Comparison of ENCODE assay signal across 26 mouse cellular contexts in genomic region chr3:121437070-121437469, GRCm38 (mm10). TPM values are rescaled to one million over a fixed set of nuclear protein-coding genes. Genes with fewer than 3 reads are reported as not detected.
DNase-seq lines count a peak whose midpoint lies in the region; ATAC-seq and TF ChIP-seq lines count a peak whose summit lies in the region.
"Had no signal": no experiment of that assay in that cellular context is flagged by ENCODE, and none has a peak within 500 bp of the region (broad histone marks: within the 10 kb centered on the region; RNA-seq: fewer than 3 reads in every experiment).

No protein-coding gene starts in this region.

- TF ChIP-seq CTCF in liver, adult 2 months (IDR thresholded peaks at IDR 0.05; ENCODE audit: low read depth, low read length) = no peak

- H3K79me2 ChIP-seq in liver, adult 2 months (ENCODE audit: control insufficient read depth, insufficient read depth, low read length) = peaks cover 71% of the 10 kb centered on the region; the same call in 1 of the 2 replicates

- no peaks in the 10 kb centered on the region for H3K27me3 ChIP-seq in heart, embryonic 10.5 days (ENCODE audit: insufficient read depth, poor library complexity, severe bottlenecking)
- H3K27me3 ChIP-seq in heart, embryonic 16.5 days (ENCODE audit: control insufficient read depth, insufficient read depth, low read length) = no peaks in the 10 kb centered on the region
- H3K27me3 ChIP-seq in liver, adult 2 months (ENCODE audit: control insufficient read depth, insufficient read depth, low read length) = no peaks in the 10 kb centered on the region
- H3K27me3 ChIP-seq in midbrain, embryonic 10.5 days (ENCODE audit: low read depth, poor library complexity, severe bottlenecking) = no peaks in the 10 kb centered on the region
- H3K27me3 ChIP-seq: liver, embryonic 15.5 days; midbrain, embryonic 15.5 days; neural tube, embryonic 15.5 days; Patski had no signal

- peak overlapping the region; percentile 17; the same call in 1 of the 2 replicates for H3K9ac ChIP-seq in heart, embryonic 16.5 days (ENCODE audit: low read length)
- H3K9ac ChIP-seq in liver, adult 2 months (ENCODE audit: low read depth, low read length) = peak overlapping the region; percentile 15
- H3K9ac ChIP-seq: forebrain, postnatal 0 days; liver, embryonic 15.5 days; midbrain, embryonic 15.5 days; neural tube, embryonic 15.5 days had no signal

- peak overlapping the region; percentile 72; the same call in 1 of the 2 replicates for H3K27ac ChIP-seq in heart, embryonic 10.5 days
- peak overlapping the region; percentile 19 for H3K27ac ChIP-seq in heart, embryonic 16.5 days (ENCODE audit: low read length)
- H3K27ac ChIP-seq in liver, adult 2 months (replicated peaks; ENCODE audit: insufficient read depth, low read depth, low read length) = peak overlapping the region; percentile 79
- H3K27ac ChIP-seq in brown adipose tissue, adult 24 weeks (replicated peaks; ENCODE audit: low read depth, low read length) = peak overlapping the region; percentile 91
- no peak overlapping the region for H3K27ac ChIP-seq in midbrain, embryonic 10.5 days (replicated peaks)
- H3K27ac ChIP-seq: embryonic facial prominence, embryonic 10.5 days; liver, embryonic 15.5 days; midbrain, embryonic 15.5 days had no signal

- 69% methylated on average over 7 of the region's 7 CpGs for WGBS in heart, embryonic 10.5 days
- WGBS in heart, embryonic 16.5 days = 49% methylated on average over 7 of the region's 7 CpGs
- WGBS in liver, adult 2 months = 36% methylated on average over 7 of the region's 7 CpGs
- 91% methylated on average over 7 of the region's 7 CpGs for WGBS in midbrain, embryonic 10.5 days

- TF ChIP-seq POLR2A in liver, adult 2 months (IDR thresholded peaks at IDR 0.05; ENCODE audit: extremely low read depth, insufficient read depth, low read length) = no peak

- H3K4me1 ChIP-seq in heart, embryonic 10.5 days = peaks cover 94% of the 10 kb centered on the region
- H3K4me1 ChIP-seq in heart, embryonic 16.5 days (ENCODE audit: control insufficient read depth, insufficient read depth, low read length) = peaks cover 80% of the 10 kb centered on the region
- H3K4me1 ChIP-seq in liver, adult 2 months (ENCODE audit: control insufficient read depth, insufficient read depth, low read length) = peaks cover 63% of the 10 kb centered on the region
- peaks cover 55% of the 10 kb centered on the region for H3K4me1 ChIP-seq in brown adipose tissue, adult 24 weeks (ENCODE audit: control insufficient read depth, insufficient read depth, insufficient read length, low read length)
- peaks cover 70% of the 10 kb centered on the region for H3K4me1 ChIP-seq in midbrain, embryonic 10.5 days

- intact Hi-C loops in heart, postnatal 25 days (cut with DNase I) = no loop called here

- peaks cover 35% of the 10 kb centered on the region; the same call in 1 of the 2 replicates for H3K36me3 ChIP-seq in heart, embryonic 10.5 days
- H3K36me3 ChIP-seq in heart, embryonic 16.5 days (ENCODE audit: control insufficient read depth, insufficient read depth) = no peaks in the 10 kb centered on the region; the same call in 1 of the 2 replicates
- no peaks in the 10 kb centered on the region for H3K36me3 ChIP-seq in liver, adult 2 months (ENCODE audit: control insufficient read depth, insufficient read depth, low read length)
- peaks cover 99% of the 10 kb centered on the region for H3K36me3 ChIP-seq in midbrain, embryonic 10.5 days
- H3K36me3 ChIP-seq: G1E; midbrain, embryonic 15.5 days had no signal

- ATAC-seq in heart, embryonic 16.5 days (replicated peaks; ENCODE audit: extremely low read depth, insufficient read depth, low FRiP score) = no peak
- ATAC-seq: forebrain, postnatal 0 days; Patski had no signal

- no peak overlapping the region for H3K4me2 ChIP-seq in heart, embryonic 16.5 days (ENCODE audit: low read depth, low read length)
- H3K4me2 ChIP-seq: liver, embryonic 15.5 days; midbrain, embryonic 15.5 days had no signal

- no peak for DNase-seq in heart, embryonic 10.5 days (ENCODE audit: low spot score)
- no peak for DNase-seq in heart, postnatal 25 days (ENCODE audit: low spot score)
- no peak for DNase-seq in heart, adult 9 months (ENCODE audit: low spot score in 2 of 2)
- no peak for DNase-seq in liver, adult 2 months (ENCODE audit: extremely low read depth, low read depth, low spot score)
- no peak for DNase-seq in liver
- no peak for DNase-seq in midbrain, embryonic 10.5 days (ENCODE audit: low spot score)
- DNase-seq: cerebellum, adult 11-12 months; cerebellum, postnatal 10 days; forebrain, postnatal 0 days; gastrocnemius, postnatal 25 days; kidney, adult 11 months; kidney, postnatal 10 days; left cerebral cortex, postnatal 4 days; lung, postnatal 4 days; right cerebral cortex, adult 18-20 months; right cerebral cortex, postnatal 4 days; thymus, adult 2 months; thymus, postnatal 4 days had no signal

- H3K4me3 ChIP-seq in heart, embryonic 10.5 days = no peak overlapping the region
- H3K4me3 ChIP-seq in heart, embryonic 16.5 days (ENCODE audit: low read length) = no peak overlapping the region
- no peak overlapping the region for H3K4me3 ChIP-seq in liver, adult 2 months (ENCODE audit: insufficient read depth, low read depth, low read length)
- peak overlapping the region; percentile 4; the same call in 1 of the 2 replicates for H3K4me3 ChIP-seq in brown adipose tissue, adult 24 weeks (ENCODE audit: insufficient read depth, low read depth, low read length)
- no peak overlapping the region for H3K4me3 ChIP-seq in midbrain, embryonic 10.5 days
- H3K4me3 ChIP-seq: embryonic facial prominence, embryonic 10.5 days; liver, embryonic 15.5 days; midbrain, embryonic 15.5 days; neural tube, embryonic 15.5 days had no signal

- no peaks in the 10 kb centered on the region for H3K9me3 ChIP-seq in heart, embryonic 10.5 days
- H3K9me3 ChIP-seq in heart, embryonic 16.5 days (replicated peaks; ENCODE audit: control insufficient read depth, low read length) = no peaks in the 10 kb centered on the region
- no peaks in the 10 kb centered on the region for H3K9me3 ChIP-seq in midbrain, embryonic 10.5 days (replicated peaks)
- H3K9me3 ChIP-seq: embryonic facial prominence, embryonic 10.5 days; G1E; liver, embryonic 15.5 days; midbrain, embryonic 15.5 days; neural tube, embryonic 15.5 days had no signal

RNA-seq across cellular contexts. Expression of gene Cnn3, which starts 10.8 kb away (rescaled TPM):
- 493 and 655 TPM in 2 replicates for polyA plus RNA-seq in heart, embryonic 10.5 days (2016; fragmentation: Nextera tagmentation; extraction: Ambion mirVana)
- 10 to 100 TPM; 41.8 to 48.6 TPM for total RNA-seq in heart, postnatal 25 days (2021)
- 370 and 406 TPM in 2 replicates for polyA plus RNA-seq in heart, embryonic 16.5 days (2015; fragmentation: Nextera tagmentation; extraction: Ambion mirVana)
- 146 and 163 TPM in 2 replicates for total RNA-seq in liver, adult 2 months (2014; rRNA removed)
- 92.4 and 116 TPM in 2 replicates for polyA plus RNA-seq in liver, adult 2 months (2012; rRNA removed)
- 28.7 and 35.4 TPM in 2 replicates for polyA plus RNA-seq in brown adipose tissue, adult 24 weeks (2012; ENCODE audit: insufficient read depth, insufficient read length, missing spikeins)
- 947 and 1,037 TPM in 2 replicates for polyA plus RNA-seq in midbrain, embryonic 10.5 days (2016; fragmentation: Nextera tagmentation; extraction: Ambion mirVana)
- polyA plus RNA-seq: G1E had no signal
